Mouse (Mus musculus): ENCODE results near the gene Strip1.

Gene Strip1

DNA sequence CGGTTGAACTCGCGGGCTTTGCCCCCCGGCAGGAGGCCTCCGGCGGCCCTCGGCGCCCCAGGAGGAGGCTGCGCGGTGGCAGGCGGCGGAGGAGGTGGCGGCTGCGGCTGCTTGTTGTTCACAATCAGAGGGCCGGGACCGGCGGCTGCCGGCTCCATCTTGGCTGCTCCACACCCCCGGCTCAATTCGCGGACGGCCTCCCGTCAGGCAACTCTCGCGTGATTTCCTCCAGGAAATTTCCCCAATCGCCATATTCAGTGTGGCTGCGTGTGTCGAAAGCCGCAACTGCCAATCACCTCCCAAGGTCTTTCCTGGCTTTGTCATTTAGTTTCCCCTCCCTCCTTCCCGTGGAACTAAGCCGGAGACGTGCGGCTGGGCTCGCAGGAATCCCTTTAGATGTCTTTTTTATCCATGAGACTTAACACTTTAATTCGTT is at the start of gene Strip1:
Gene Strip1 (minus strand): TSS at position 172 of the 436 bp plus-strand sequence.
- no peak; the same call in 1 of the 2 replicates for TF ChIP-seq GATA4 (IDR thresholded peaks at IDR 0.05; ENCODE audit: insufficient replicate concordance, low read length)

DNA sequence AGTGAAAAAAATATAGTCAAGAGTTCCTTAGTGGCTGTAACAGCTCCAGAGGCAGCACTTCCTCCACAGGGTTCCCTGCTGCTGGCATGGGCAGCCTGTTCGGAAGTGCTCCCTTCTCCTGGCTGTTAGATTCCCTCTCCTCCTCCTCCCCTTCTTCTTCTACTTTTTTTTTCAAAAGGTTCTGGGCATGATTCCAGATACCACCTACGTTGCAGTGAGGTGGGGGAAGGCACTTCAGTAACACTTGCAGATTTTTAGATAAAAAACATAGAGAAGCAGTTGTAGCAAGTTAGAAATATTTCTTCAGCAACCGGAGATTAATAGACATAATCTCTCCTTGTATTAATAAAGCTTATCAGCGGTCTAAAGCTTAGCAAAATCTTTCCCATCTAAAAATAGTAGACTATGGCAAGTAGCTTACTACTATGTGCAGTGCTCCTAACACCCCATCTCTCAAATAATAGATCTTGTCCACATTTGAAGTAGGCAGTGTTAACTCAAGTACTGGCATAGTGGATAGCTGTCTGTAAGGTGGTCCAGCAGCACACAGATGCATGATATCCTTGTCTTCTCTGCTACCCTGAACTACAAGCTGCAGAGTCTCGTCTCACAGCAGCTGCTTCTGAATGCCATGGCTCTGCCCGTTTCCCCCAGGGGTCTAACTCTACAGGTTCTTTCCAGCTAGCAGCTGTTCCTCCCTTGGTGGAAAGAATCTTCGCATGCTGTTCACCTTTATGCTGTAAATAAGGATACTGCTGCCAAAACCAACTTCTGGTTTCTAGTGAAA is 49.5 kb upstream of the Strip1 start:
- no peak for TF ChIP-seq GATA4 (IDR thresholded peaks at IDR 0.05; ENCODE audit: insufficient replicate concordance, low read length)

DNA sequence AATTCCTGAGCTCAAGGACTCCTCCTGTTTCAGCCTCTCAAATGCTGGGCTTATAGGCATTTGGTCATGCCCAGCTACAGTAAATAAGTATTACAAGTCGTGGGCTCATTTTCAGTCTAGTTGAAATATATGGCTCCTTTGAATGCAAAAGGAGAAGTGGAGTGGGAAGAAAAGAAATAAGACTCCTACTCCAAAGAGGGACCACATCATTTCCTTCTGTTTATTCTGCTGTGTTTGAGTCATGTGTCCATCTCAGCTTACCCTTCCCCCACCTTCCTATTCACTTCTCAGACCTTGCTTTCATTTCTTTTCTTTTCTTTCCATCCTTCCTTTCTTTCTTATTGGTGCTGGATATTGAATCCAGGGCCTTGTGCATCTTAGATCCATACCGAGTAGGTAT is 40.0 kb upstream of the Strip1 start:
- no peak for TF ChIP-seq GATA4 (IDR thresholded peaks at IDR 0.05; ENCODE audit: insufficient replicate concordance, low read length)

DNA sequence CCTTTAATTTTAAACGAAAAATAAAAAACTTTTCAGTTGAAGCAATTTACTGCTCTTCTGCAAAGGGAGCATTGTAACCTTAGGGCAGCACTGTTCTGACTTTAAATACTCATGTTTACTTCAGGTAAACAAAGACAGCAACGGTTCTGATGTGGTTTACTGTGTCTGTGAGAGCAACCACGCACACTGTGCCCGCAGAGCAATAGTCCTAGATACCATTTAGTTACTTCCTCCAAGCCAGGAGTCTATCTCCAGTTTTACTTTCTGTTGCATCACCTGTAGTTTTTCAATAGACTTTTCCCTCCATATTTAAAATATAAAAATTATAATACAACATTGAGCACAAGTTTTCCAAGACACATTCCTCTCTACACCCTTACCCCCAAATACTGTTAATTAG is 39.0 kb upstream of the Strip1 start:
- no peak for TF ChIP-seq GATA4 (IDR thresholded peaks at IDR 0.05; ENCODE audit: insufficient replicate concordance, low read length)

DNA sequence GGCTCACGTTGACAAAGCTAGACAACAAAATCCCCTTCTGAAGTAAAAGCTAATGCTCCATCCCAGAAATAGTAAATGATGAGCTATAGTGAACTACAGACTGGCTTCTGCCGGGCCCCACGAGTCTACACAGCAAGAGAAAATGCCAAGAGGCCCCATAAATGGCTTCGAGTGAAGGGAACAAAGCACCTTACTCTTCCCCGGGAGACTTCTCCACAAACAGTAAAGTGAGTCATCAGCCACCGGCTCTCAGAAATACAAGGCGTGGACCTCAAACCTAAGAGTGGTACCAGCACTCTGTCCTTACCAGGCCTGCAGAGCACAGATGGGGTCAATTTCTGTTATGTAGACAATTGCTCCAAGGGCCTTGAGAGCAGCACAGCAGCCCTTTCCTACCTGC is 37.3 kb upstream of the Strip1 start:
- no peak for TF ChIP-seq GATA4 (IDR thresholded peaks at IDR 0.05; ENCODE audit: insufficient replicate concordance, low read length)

DNA sequence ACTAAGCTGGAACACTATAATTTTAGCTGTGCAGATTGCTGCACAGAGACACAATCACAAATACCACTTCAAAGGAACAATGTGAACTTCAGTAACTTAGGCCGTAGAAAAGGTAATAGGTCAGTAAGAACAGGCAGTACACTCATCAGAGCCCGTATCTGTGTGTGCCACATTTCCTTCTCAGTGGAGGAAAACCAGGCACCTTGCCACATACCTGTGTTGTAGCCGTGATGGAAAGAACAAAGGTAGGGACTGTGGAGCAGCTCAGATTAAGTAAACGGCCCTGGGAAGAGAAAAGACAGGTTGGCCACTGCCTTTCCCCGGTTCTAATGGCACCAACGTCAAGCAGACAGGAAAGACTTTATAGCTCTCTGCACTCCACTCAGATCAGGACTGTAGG is 35.9 kb upstream of the Strip1 start:
- TF ChIP-seq GATA4 (IDR thresholded peaks at IDR 0.05; ENCODE audit: insufficient replicate concordance, low read length), result no peak

DNA sequence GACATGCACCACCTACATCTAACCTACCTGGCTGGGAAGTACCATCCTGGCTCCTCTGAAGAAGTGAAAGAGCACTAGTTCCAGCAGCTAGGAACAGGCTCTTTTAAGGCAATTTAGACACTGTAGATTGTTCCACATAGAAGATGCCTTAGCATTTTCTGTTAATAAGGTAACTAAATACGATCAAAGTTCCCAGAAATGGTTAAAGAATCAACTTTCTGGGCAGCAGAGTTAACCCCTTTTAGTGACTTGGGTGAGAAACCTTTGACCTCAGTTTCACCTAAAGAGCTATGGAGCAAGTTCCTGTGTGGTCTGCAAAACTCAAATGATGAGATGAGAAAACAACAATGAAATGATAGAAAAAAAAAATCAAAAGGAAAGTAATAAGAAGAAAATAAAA is 33.1 kb upstream of the Strip1 start:
- TF ChIP-seq GATA4 (IDR thresholded peaks at IDR 0.05; ENCODE audit: insufficient replicate concordance, low read length), result no peak

DNA sequence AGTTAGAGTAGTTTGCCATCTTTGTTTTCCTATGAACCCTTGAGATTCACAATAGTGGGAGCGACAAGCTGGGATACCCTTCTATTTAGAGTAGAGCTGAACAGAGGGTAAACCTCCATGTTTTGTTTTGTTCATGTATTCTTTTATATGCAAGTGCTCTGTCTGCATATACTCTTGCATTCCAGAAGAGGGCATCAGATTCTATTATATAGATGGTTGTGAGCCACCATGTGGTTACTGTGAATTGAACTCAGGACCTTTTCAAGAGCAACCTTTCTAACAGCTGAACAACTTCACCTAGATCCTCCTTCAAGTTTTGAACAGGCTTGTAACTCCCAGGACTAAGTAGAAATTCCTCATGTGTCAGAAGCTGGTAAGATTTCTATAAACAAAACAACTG is 27.5 kb upstream of the Strip1 start:
- no peak for TF ChIP-seq GATA4 (IDR thresholded peaks at IDR 0.05; ENCODE audit: insufficient replicate concordance, low read length)

DNA sequence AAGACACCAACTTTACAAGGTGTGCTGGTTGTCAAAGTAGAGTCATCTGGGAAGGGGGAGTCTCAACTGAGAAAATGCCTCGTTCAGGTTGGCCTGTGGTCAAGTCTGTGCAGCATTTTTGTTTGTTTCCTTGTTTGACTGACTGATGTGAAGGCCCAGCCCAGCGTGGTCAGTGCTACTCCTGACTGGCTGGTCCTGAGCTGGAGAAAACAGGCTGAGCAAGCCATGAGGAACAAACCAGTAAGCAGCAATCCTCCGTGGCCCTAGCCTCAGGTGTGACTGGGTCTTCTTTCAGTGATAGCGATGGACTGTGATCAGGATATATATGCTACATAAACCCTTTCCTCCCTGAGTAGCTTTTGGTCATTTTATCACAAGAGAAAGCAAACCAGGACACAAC is 25.4 kb upstream of the Strip1 start:
- TF ChIP-seq GATA4 (IDR thresholded peaks at IDR 0.05; ENCODE audit: insufficient replicate concordance, low read length), result no peak

DNA sequence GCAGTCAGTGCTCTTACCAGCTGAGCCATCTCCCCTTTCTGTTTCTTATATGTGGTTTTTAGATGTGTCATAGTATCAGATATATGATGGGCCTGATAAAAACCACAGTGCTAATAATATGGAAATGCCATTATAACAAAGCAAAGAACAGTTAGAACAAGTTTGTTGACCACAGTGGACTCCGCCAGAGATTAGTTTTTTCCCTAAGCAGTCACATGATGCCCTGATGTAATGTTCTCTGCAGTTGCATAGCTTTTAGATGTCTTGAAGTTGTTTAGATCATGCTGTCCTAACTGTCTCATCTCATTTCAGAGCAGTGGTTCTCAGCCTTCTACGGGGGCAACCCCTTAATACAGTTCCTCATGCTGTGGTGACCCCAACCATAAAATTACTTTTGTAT is 24.7 kb upstream of the Strip1 start:
- TF ChIP-seq GATA4 (IDR thresholded peaks at IDR 0.05; ENCODE audit: insufficient replicate concordance, low read length), result no peak

DNA sequence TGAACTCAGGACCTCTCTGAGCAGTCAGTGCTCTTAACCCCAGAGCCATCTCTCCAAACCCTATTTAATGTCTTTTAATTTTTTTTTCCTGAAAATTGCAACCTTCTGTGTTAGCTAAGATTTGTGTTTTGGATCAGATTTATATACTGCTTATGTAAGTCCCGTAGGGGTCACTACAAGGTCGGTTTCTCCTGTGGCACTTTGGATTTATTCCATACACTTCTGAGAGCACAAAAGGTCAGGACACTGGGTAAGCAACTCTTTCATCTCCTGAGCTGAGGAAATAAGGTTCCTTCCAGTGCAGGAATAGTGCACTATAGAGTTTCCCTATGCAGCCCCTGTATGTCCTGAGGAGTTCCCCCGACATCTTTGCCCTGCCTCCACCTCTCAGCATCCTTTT is 24.0 kb upstream of the Strip1 start:
- no peak for TF ChIP-seq GATA4 (IDR thresholded peaks at IDR 0.05; ENCODE audit: insufficient replicate concordance, low read length)

DNA sequence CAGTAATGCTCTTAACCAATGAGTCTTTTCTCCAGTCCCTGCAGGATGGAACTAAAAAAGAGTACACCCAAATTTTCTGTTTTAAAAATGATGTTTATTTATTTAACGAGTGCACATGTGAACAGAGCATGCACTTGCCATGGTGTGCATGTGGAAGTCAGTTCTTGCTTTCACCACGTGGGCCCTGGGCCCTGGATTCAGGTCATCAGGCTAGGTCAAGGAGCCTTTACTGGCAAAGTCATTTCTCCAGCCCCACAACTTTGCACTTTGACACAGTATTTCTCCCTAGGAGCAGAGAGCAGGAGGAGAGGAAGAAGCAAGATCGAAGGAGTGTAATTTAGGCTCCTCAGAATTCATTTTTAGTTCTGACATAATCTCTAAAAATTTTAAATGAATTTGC is 23.4 kb upstream of the Strip1 start:
- no peak for TF ChIP-seq GATA4 (IDR thresholded peaks at IDR 0.05; ENCODE audit: insufficient replicate concordance, low read length)

DNA sequence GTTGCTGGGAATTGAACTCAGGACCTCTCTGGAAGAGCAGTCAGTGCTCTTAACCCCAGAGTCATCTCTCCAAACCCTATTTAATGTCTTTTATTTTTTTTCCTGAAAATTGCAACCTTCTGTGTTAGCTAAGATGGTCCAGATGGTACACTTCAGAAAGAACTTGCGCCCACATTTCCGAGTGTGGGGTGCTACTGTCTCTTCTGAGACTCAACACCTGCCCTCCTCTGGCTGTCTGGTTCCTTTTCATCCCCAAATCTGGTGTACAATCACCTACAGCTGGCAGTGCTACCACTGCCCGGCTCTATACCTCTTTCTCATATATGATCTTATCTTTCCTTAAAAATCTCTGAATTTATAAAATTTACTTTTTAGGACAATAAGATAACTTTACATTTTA is 21.5 kb upstream of the Strip1 start:
- no peak for TF ChIP-seq GATA4 (IDR thresholded peaks at IDR 0.05; ENCODE audit: insufficient replicate concordance, low read length)

DNA sequence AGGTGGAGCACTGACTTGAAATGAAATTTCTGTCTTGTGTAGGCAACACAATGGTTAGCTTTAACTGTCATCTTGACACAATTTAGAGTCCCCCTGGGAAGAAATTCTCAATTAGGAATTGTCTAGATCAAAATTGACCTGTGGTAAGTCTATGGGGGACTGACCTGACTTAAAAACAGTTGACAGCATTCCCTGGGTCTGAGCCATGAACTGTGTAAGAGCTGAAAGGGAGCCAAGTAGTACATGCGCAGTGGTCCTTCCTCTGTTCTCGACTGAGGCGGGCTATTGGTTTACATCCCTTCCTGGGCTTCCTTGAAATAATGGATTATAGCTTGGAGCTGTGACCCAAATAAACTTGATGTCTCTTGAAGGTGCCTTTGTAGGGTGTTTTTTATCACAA is 15.5 kb upstream of the Strip1 start:
- no peak for TF ChIP-seq GATA4 (IDR thresholded peaks at IDR 0.05; ENCODE audit: insufficient replicate concordance, low read length)

DNA sequence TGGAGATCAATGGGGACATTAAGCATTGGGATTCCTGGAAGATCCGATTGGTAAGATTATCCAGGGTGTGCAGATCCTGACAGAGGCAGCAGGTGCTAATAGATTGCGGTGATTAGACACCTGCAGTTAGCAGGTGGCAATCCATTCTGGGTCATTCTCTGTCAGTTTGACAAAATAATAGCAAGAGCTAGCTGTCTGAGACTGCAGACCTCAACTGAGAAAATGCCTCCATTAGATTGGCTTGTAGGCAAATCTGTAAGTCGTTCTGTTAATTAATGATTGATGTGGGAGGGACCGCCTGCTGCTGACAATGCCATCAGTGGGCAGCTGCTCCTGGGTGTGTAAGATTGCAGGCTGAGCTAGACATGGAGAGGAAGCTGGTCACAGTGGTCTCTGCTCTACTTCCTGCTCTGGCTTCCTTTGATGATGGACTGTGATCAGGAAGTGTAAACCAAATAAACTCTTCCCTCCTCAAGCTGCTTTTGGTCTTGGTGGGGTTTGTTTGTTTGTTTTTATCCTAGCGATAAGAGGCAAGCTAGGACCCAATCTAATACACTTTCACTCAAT is 6.2 kb upstream of the Strip1 start:
- no peak for TF ChIP-seq GATA4 (IDR thresholded peaks at IDR 0.05; ENCODE audit: insufficient replicate concordance, low read length)

DNA sequence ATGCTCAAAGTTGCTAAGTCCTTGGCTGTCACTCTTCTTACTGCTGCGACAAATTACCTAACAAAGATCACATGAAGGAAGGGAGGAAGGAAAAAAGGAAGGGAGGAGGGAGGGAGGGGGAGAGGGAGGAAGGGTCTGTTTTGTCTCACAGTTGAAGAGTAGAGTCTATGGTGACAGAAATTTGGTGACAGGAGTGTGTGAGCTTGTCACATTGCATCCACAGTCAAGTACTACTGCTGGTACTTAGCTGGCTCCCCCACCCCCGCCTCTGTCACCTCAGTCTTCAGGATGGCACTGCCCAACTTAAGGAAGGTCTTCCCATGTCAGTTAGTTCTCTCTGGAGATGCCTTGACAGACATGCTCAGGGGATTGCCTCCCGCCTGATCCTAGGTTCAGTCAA is 4.7 kb upstream of the Strip1 start:
- TF ChIP-seq GATA4 (IDR thresholded peaks at IDR 0.05; ENCODE audit: insufficient replicate concordance, low read length), result no peak

DNA sequence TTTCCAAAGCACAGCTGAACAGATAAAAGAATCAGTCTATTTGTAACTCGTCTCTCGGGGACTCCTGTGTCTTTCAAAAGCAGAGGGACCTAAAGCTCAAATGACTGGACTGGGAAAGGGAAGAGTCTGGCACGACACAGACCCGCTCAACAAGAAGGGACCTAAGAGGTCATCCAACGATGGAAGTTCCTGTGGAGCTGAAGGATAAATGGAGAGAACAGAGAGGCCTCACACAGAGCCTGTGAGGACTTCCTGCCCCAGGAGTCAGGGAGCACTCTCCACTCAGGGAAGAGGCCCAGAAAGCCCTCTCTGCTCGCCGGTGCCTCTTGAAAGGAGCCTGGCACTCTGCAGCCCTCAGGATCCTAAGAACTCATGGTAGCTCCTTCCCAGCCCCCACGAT is 4.3 kb upstream of the Strip1 start:
- no peak for TF ChIP-seq GATA4 (IDR thresholded peaks at IDR 0.05; ENCODE audit: insufficient replicate concordance, low read length)

Data from liver, adult (tissue).